Mouse (Mus musculus): ENCODE measurements around the gene Olfr582.

Gene Olfr582

DNA sequence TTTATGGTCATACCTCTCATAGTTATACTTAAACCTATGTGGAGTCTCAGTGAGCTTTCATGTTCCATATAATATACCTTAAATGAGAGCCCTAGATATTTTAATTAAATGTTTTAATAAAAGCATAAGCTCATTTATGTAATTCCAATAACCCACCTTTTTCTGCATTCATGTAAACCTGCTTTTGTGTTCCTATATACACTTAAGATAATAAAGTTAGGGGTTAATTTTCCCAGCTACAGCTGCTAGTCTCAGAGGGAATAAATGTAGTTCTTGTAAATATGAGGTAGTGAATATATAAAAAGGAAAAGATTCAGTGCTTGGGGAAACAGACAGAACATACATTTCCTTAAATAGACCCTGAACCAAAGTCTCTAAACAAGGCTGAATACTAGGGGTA, at the start of gene Olfr582:
TSS of gene Olfr582 (plus strand) at position 301 of the 400 bp plus-strand sequence.
- no peak for DNase-seq

DNA sequence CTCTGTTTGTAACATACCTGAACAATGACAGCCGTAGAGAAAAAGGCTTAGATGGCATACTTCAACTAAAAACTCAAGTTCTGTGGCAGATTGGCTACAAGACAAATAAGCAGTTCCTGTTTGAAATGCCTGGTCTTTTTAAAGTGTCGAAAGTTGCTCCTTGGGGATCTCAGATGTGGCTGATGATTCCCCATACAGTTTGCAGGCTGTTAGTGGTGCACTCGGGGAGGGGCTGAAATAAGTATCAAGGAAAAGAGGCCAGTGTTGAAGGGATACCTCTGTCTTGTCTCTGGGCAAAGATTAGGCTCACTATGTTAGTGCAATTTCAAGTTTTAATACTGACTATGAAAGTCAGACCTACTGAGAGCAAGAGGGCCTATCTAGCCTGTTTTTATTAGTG, 48.6 kb upstream of the Olfr582 start, which contains the start of gene Olfr578:
TSS of gene Olfr578 (minus strand) at position 101 of the 400 bp plus-strand sequence.
- no peak for DNase-seq

DNA sequence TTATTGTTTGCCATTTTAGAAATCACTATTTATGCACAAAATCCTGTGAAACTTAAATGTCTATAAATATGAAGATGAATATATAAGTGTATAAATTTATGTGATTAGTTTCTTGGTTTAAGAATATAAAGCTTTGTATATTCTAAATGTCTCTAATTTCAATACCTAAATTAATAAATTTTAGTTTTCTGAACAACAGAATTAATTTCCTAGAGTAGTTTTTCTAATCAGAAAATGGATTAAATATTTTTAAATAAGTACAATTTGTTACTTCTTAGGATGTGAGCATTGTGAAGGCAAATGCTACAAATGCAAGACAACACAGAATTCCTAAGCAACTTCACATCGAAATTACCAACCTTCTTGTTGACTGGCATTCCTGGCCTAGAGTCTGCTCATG, 13.2 kb downstream of the Olfr582 start, which contains the start of gene Olfr583:
TSS of gene Olfr583 (plus strand) at position 301 of the 400 bp plus-strand sequence.
- DNase-seq = no peak

- DNase-seq = no peak
These were observed 43.8 kb downstream of the Olfr582 start, which contains the start of gene Olfr584 for GRCm38 (mm10) chr7:103081585-103081984. Gene Olfr584 (plus strand): TSS chr7:103081885.

Measured in spleen, adult 18-20 months (tissue).